In genomic region chr3:35343936-35344335, GRCm38 (mm10) we compare ENCODE assay signal across 17 mouse cellular contexts.
"Had no signal": no experiment of that assay in that cellular context is flagged by ENCODE, and none has a peak within 500 bp of the region (broad histone marks: within the 10 kb centered on the region; RNA-seq: fewer than 3 reads in every experiment).

No protein-coding gene starts in this region.

- ATAC-seq: midbrain, embryonic 16.5 days had no signal

- H3K9ac ChIP-seq: lung, embryonic 14.5 days; midbrain, embryonic 12.5 days; neural tube, embryonic 13.5 days; neural tube, embryonic 15.5 days had no signal

- H3K36me3 ChIP-seq: midbrain, embryonic 12.5 days; neural tube, embryonic 13.5 days; neural tube, embryonic 15.5 days had no signal

- H3K27ac ChIP-seq: midbrain, embryonic 12.5 days had no signal

- DNase-seq: lung, adult 18-20 months; lung, embryonic 14.5 days; lung, postnatal 10 days; lung, postnatal 4 days; midbrain, embryonic 14.5 days; right cerebral cortex, adult 18-20 months; right cerebral cortex, postnatal 25 days; right cerebral cortex, postnatal 4 days; spleen, adult 18-20 months; thymus, adult 18-20 months; thymus, postnatal 14 days; thymus, postnatal 36 days had no signal

- H3K27me3 ChIP-seq: neural tube, embryonic 13.5 days; neural tube, embryonic 15.5 days had no signal

- H3K9me3 ChIP-seq: midbrain, embryonic 12.5 days; neural tube, embryonic 13.5 days; neural tube, embryonic 15.5 days had no signal

- H3K4me3 ChIP-seq: midbrain, embryonic 12.5 days; myocyte; neural tube, embryonic 13.5 days; neural tube, embryonic 15.5 days had no signal

- H3K4me2 ChIP-seq: lung, embryonic 14.5 days; midbrain, embryonic 12.5 days; neural tube, embryonic 13.5 days; neural tube, embryonic 15.5 days had no signal
